Mouse (Mus musculus): ENCODE results near the gene Tmem268. TPM values are rescaled to one million over a fixed set of nuclear protein-coding genes. Genes with fewer than 3 reads are reported as not detected.

Gene Tmem268
- polyA plus RNA-seq, 1 experiment from 2014 or later: 12.8 TPM

- H3K4me3 ChIP-seq (replicated peaks): peak within 1 kb of the TSS; percentile 85
- H3K4me1 ChIP-seq (replicated peaks): peaks cover 15% of the 10 kb centered on the region
- peaks cover 8% of the 10 kb centered on the region for H3K36me3 ChIP-seq
- no peaks in the 10 kb centered on the region for H3K9me3 ChIP-seq
- H3K27me3 ChIP-seq (replicated peaks): no peaks in the 10 kb centered on the region
- peak; percentile 96 for ATAC-seq
- H3K9ac ChIP-seq: peak within 1 kb of the TSS; percentile 96
- peak within 1 kb of the TSS; percentile 59 for H3K4me2 ChIP-seq (replicated peaks)
- H3K27ac ChIP-seq: peak within 1 kb of the TSS; percentile 78
- 0% methylated on average over 56 of the region's 57 CpGs for WGBS
These were observed 13.9 kb upstream of the Tmem268 start, which contains the start of gene Atp6v1g1 for GRCm38 (mm10) chr4:63544494-63545230. TSS of gene Atp6v1g1 (plus strand) at chr4:63544772.

- H3K36me3 ChIP-seq: peaks cover 8% of the 10 kb centered on the region
- H3K9ac ChIP-seq: peak overlapping the region; percentile 96
- H3K27me3 ChIP-seq (replicated peaks): no peaks in the 10 kb centered on the region
- no peak; the same call in 1 of the 2 replicates for ATAC-seq
- H3K27ac ChIP-seq: peak overlapping the region; percentile 78
- peaks cover 15% of the 10 kb centered on the region for H3K4me1 ChIP-seq (replicated peaks)
- peak overlapping the region; percentile 85 for H3K4me3 ChIP-seq (replicated peaks)
- H3K4me2 ChIP-seq (replicated peaks): peak overlapping the region; percentile 59
- 17% methylated on average over 26 of the region's 26 CpGs for WGBS
- no peaks in the 10 kb centered on the region for H3K9me3 ChIP-seq
These were observed 13.2 kb upstream of the Tmem268 start for GRCm38 (mm10) chr4:63545231-63545958.

- ATAC-seq: no peak
- Histone ChIP-seq H3K4me1 (replicated peaks) (peaks cover 15% of the 10 kb centered on the region), H3K4me3 (replicated peaks) (peak overlapping the region; percentile 85; the same call in 1 of the 2 replicates), H3K27me3 (replicated peaks) (no peaks in the 10 kb centered on the region), H3K27ac (no peak overlapping the region), H3K36me3 (peaks cover 17% of the 10 kb centered on the region), H3K9me3 (no peaks in the 10 kb centered on the region), H3K4me2 (replicated peaks) (peak overlapping the region; percentile 59), H3K9ac (no peak overlapping the region)
- WGBS: 63% methylated on average over 6 of the region's 6 CpGs
These were observed 12.0 kb upstream of the Tmem268 start for GRCm38 (mm10) chr4:63546441-63547055.

- H3K4me2 ChIP-seq (replicated peaks): no peak overlapping the region
- no peak overlapping the region for H3K4me3 ChIP-seq (replicated peaks)
- H3K27me3 ChIP-seq (replicated peaks): no peaks in the 10 kb centered on the region
- H3K9ac ChIP-seq: no peak overlapping the region
- ATAC-seq: no peak
- H3K27ac ChIP-seq: no peak overlapping the region
- peaks cover 15% of the 10 kb centered on the region for H3K4me1 ChIP-seq (replicated peaks)
- H3K36me3 ChIP-seq: peaks cover 29% of the 10 kb centered on the region
- no peaks in the 10 kb centered on the region for H3K9me3 ChIP-seq
- WGBS: 67% methylated on average over 1 of the region's 1 CpGs
These were observed 10.8 kb upstream of the Tmem268 start for GRCm38 (mm10) chr4:63547799-63548198.

- Histone ChIP-seq H3K27ac (no peak overlapping the region), H3K9ac (no peak overlapping the region), H3K4me2 (replicated peaks) (no peak overlapping the region), H3K27me3 (replicated peaks) (no peaks in the 10 kb centered on the region), H3K36me3 (peaks cover 29% of the 10 kb centered on the region), H3K4me3 (replicated peaks) (no peak overlapping the region), H3K9me3 (no peaks in the 10 kb centered on the region), H3K4me1 (replicated peaks) (peaks cover 15% of the 10 kb centered on the region)
- no peak for ATAC-seq
- 70% methylated on average over 3 of the region's 3 CpGs for WGBS
These were observed 10.1 kb upstream of the Tmem268 start for GRCm38 (mm10) chr4:63548491-63548890.

GRCm38 (mm10) chr4:63550908-63551307, 7.7 kb upstream of the Tmem268 start:
- ATAC-seq: no peak
- WGBS: 93% methylated on average over 3 of the region's 3 CpGs
- H3K36me3 ChIP-seq: peaks cover 29% of the 10 kb centered on the region

GRCm38 (mm10) chr4:63552865-63553264, 5.7 kb upstream of the Tmem268 start:
- H3K36me3 ChIP-seq: peaks cover 29% of the 10 kb centered on the region
- no peaks in the 10 kb centered on the region for H3K27me3 ChIP-seq (replicated peaks)
- no peak overlapping the region for H3K4me2 ChIP-seq (replicated peaks)
- no peak for ATAC-seq
- H3K4me3 ChIP-seq (replicated peaks): no peak overlapping the region
- H3K9ac ChIP-seq: no peak overlapping the region
- 97% methylated on average over 1 of the region's 1 CpGs for WGBS
- no peak overlapping the region for H3K27ac ChIP-seq
- no peaks in the 10 kb centered on the region for H3K9me3 ChIP-seq
- peaks cover 16% of the 10 kb centered on the region; the same call in 1 of the 2 replicates for H3K4me1 ChIP-seq (replicated peaks)

More at GRCm38 (mm10) chr4:63550908-63551307, 7.7 kb upstream of the Tmem268 start:
- no peak overlapping the region for H3K9ac ChIP-seq
- H3K4me2 ChIP-seq (replicated peaks): no peak overlapping the region
- H3K4me1 ChIP-seq (replicated peaks): peaks cover 7% of the 10 kb centered on the region
- H3K27ac ChIP-seq: no peak overlapping the region
- H3K4me3 ChIP-seq (replicated peaks): no peak overlapping the region
- H3K27me3 ChIP-seq (replicated peaks): no peaks in the 10 kb centered on the region
- no peaks in the 10 kb centered on the region for H3K9me3 ChIP-seq

GRCm38 (mm10) chr4:63553789-63554576, 4.6 kb upstream of the Tmem268 start:
- Histone ChIP-seq H3K9me3 (no peaks in the 10 kb centered on the region), H3K4me3 (replicated peaks) (no peak overlapping the region), H3K36me3 (peaks cover 26% of the 10 kb centered on the region), H3K27ac (no peak overlapping the region), H3K27me3 (replicated peaks) (no peaks in the 10 kb centered on the region), H3K4me2 (replicated peaks) (no peak overlapping the region), H3K4me1 (replicated peaks) (peaks cover 17% of the 10 kb centered on the region; the same call in 1 of the 2 replicates), H3K9ac (no peak overlapping the region)
- no peak for ATAC-seq
- WGBS: 61% methylated on average over 4 of the region's 4 CpGs

- WGBS: 39% methylated on average over 3 of the region's 3 CpGs
- Histone ChIP-seq H3K9ac (no peak overlapping the region), H3K9me3 (no peaks in the 10 kb centered on the region), H3K27ac (no peak overlapping the region), H3K4me3 (replicated peaks) (no peak overlapping the region), H3K4me1 (replicated peaks) (peaks cover 23% of the 10 kb centered on the region; the same call in 1 of the 2 replicates), H3K36me3 (peaks cover 22% of the 10 kb centered on the region; the same call in 1 of the 2 replicates), H3K27me3 (replicated peaks) (no peaks in the 10 kb centered on the region), H3K4me2 (replicated peaks) (no peak overlapping the region)
- ATAC-seq: no peak
These were observed 4.0 kb upstream of the Tmem268 start for GRCm38 (mm10) chr4:63554616-63555015.

GRCm38 (mm10) chr4:63555111-63555510, 3.5 kb upstream of the Tmem268 start:
- WGBS: 86% methylated on average over 2 of the region's 2 CpGs
- H3K36me3 ChIP-seq: peaks cover 21% of the 10 kb centered on the region; the same call in 1 of the 2 replicates
- ATAC-seq: no peak
- H3K9ac ChIP-seq: no peak overlapping the region
- H3K4me1 ChIP-seq (replicated peaks): peaks cover 28% of the 10 kb centered on the region; the same call in 1 of the 2 replicates
- no peak overlapping the region for H3K4me2 ChIP-seq (replicated peaks)
- H3K27me3 ChIP-seq (replicated peaks): no peaks in the 10 kb centered on the region
- no peak overlapping the region for H3K4me3 ChIP-seq (replicated peaks)
- no peaks in the 10 kb centered on the region for H3K9me3 ChIP-seq
- H3K27ac ChIP-seq: no peak overlapping the region

- 65% methylated on average over 5 of the region's 5 CpGs for WGBS
- Histone ChIP-seq H3K9ac (no peak overlapping the region), H3K4me1 (replicated peaks) (peaks cover 40% of the 10 kb centered on the region), H3K27me3 (replicated peaks) (no peaks in the 10 kb centered on the region), H3K36me3 (peaks cover 11% of the 10 kb centered on the region; the same call in 1 of the 2 replicates), H3K4me2 (replicated peaks) (0 out of 2 replicates have a peak overlapping the region, but pooled peaks have one; percentile 82), H3K27ac (peak overlapping the region; percentile 11; the same call in 1 of the 2 replicates), H3K4me3 (replicated peaks) (no peak overlapping the region), H3K9me3 (no peaks in the 10 kb centered on the region)
- no peak for ATAC-seq
These were observed 1.9 kb upstream of the Tmem268 start for GRCm38 (mm10) chr4:63556665-63557064.
